ENCODE assay signal across 7 mouse cellular contexts in genomic region chr13:58358629-58359303, GRCm38 (mm10). TPM values are rescaled to one million over a fixed set of nuclear protein-coding genes. Genes with fewer than 3 reads are reported as not detected.
DNase-seq lines count a peak whose midpoint lies in the region; ATAC-seq lines count a peak whose summit lies in the region.

Kif27 (minus strand) TSS chr13:58359122.

- peak within 1 kb of the TSS; percentile 67 for H3K9ac ChIP-seq in intestine, embryonic 16.5 days (ENCODE audit: low read depth, low read length)
- peak within 1 kb of the TSS; percentile 51 for H3K9ac ChIP-seq in midbrain, embryonic 12.5 days (replicated peaks)

- H3K36me3 ChIP-seq in embryonic facial prominence, embryonic 10.5 days (replicated peaks): no peaks in the 10 kb centered on the region
- no peaks in the 10 kb centered on the region for H3K36me3 ChIP-seq in intestine, embryonic 16.5 days (ENCODE audit: control insufficient read depth, insufficient read depth, low read length)
- H3K36me3 ChIP-seq in midbrain, embryonic 12.5 days: no peaks in the 10 kb centered on the region

- WGBS in embryonic facial prominence, embryonic 10.5 days: under 1% methylated on average over 85 of the region's 85 CpGs
- under 1% methylated on average over 79 of the region's 85 CpGs for WGBS in intestine, embryonic 16.5 days
- under 1% methylated on average over 85 of the region's 85 CpGs for WGBS in midbrain, embryonic 12.5 days

- intact Hi-C loops in left cerebral cortex, postnatal 4 days (cut with DNase I): no loop called here

- peak; percentile 99 for ATAC-seq in intestine, embryonic 16.5 days
- ATAC-seq in midbrain, embryonic 12.5 days (ENCODE audit: low FRiP score, low read depth): peak; percentile 98

- H3K27me3 ChIP-seq in embryonic facial prominence, embryonic 10.5 days (replicated peaks; ENCODE audit: low read depth, poor library complexity, severe bottlenecking): peaks cover 17% of the 10 kb centered on the region
- no peaks in the 10 kb centered on the region for H3K27me3 ChIP-seq in intestine, embryonic 16.5 days (replicated peaks; ENCODE audit: control insufficient read depth, insufficient read depth, low read length)
- peaks cover 5% of the 10 kb centered on the region for H3K27me3 ChIP-seq in midbrain, embryonic 12.5 days

- peak within 1 kb of the TSS; percentile 95 for H3K4me2 ChIP-seq in intestine, embryonic 16.5 days (ENCODE audit: low read depth, low read length)
- peak within 1 kb of the TSS; percentile 94 for H3K4me2 ChIP-seq in midbrain, embryonic 12.5 days (replicated peaks)

- H3K4me3 ChIP-seq in embryonic facial prominence, embryonic 10.5 days: peak within 1 kb of the TSS; percentile 83
- H3K4me3 ChIP-seq in intestine, embryonic 16.5 days (ENCODE audit: low read length): peak within 1 kb of the TSS; percentile 67
- peak within 1 kb of the TSS; percentile 70 for H3K4me3 ChIP-seq in midbrain, embryonic 12.5 days

- peak; percentile 93 for DNase-seq in adrenal gland, postnatal 14 days
- peak; percentile 94 for DNase-seq in embryonic facial prominence, embryonic 10.5 days (ENCODE audit: low spot score)
- peak; percentile 50 for DNase-seq in gonadal fat pad, adult 2 months (ENCODE audit: low read depth)
- DNase-seq in left cerebral cortex, postnatal 4 days: peak; percentile 66
- DNase-seq in skeletal muscle tissue, adult 2 months (ENCODE audit: low read depth, low spot score): peak; percentile 64

- peaks cover 12% of the 10 kb centered on the region for H3K4me1 ChIP-seq in embryonic facial prominence, embryonic 10.5 days
- peaks cover 3% of the 10 kb centered on the region for H3K4me1 ChIP-seq in intestine, embryonic 16.5 days (ENCODE audit: control insufficient read depth, insufficient read depth, low read length)
- H3K4me1 ChIP-seq in midbrain, embryonic 12.5 days: 0 out of 2 replicates have a peak, but pooled peaks cover 3% of the 10 kb centered on the region

- peak within 1 kb of the TSS; percentile 82 for H3K27ac ChIP-seq in embryonic facial prominence, embryonic 10.5 days (replicated peaks)
- peak within 1 kb of the TSS; percentile 77 for H3K27ac ChIP-seq in intestine, embryonic 16.5 days (ENCODE audit: low read length)
- H3K27ac ChIP-seq in midbrain, embryonic 12.5 days (replicated peaks): peak within 1 kb of the TSS; percentile 25; the same call in 1 of the 2 replicates

- H3K9me3 ChIP-seq in embryonic facial prominence, embryonic 10.5 days: no peaks in the 10 kb centered on the region
- H3K9me3 ChIP-seq in intestine, embryonic 16.5 days (ENCODE audit: control insufficient read depth, low read length): no peaks in the 10 kb centered on the region
- no peaks in the 10 kb centered on the region for H3K9me3 ChIP-seq in midbrain, embryonic 12.5 days

RNA-seq across cellular contexts. Expression of gene Kif27, which starts in this region (rescaled TPM):
- total RNA-seq in adrenal gland, postnatal 14 days (2021): 1.5 and 1.7 TPM in 2 replicates
- polyA plus RNA-seq in embryonic facial prominence, embryonic 10.5 days (2016; fragmentation: Nextera tagmentation; extraction: Ambion mirVana): 0.73 and 0.86 TPM in 2 replicates
- 0.20 and 0.70 TPM in 2 replicates for polyA plus RNA-seq in gonadal fat pad, adult 2 months (2012; rRNA removed)
- 0.32 and 0.66 TPM in 2 replicates for polyA plus RNA-seq in intestine, embryonic 16.5 days (2015; fragmentation: Nextera tagmentation; extraction: Ambion mirVana)
- 1 to 10 TPM; 3.3 to 3.8 TPM for total RNA-seq in left cerebral cortex, postnatal 4 days (2021)
- 1.3 and 1.4 TPM in 2 replicates for polyA plus RNA-seq in midbrain, embryonic 12.5 days (2016; fragmentation: Nextera tagmentation; extraction: Ambion mirVana)

Comparison
In these comparisons a context has a peak if more than half of its experiments do, and no peak if none do; other contexts are left out.
1. Peak in every context shown above with its lines: DNase-seq, ATAC-seq, H3K4me3 ChIP-seq and H3K27ac ChIP-seq.
2. Peak in DNase-seq, H3K4me3 ChIP-seq and H3K27ac ChIP-seq in embryonic facial prominence, embryonic 10.5 days; RNA of the gene not detected or under 1 TPM.
3. Peak in DNase-seq in gonadal fat pad, adult 2 months; RNA of the gene not detected or under 1 TPM.
4. Peak in ATAC-seq, H3K4me3 ChIP-seq, H3K27ac ChIP-seq, H3K9ac ChIP-seq and H3K4me2 ChIP-seq in intestine, embryonic 16.5 days; RNA of the gene not detected or under 1 TPM.
5. H3K27ac ChIP-seq: peak in every context shown above with its lines; median percentile 82 in embryonic facial prominence, embryonic 10.5 days; 77 in intestine, embryonic 16.5 days; 25 in midbrain, embryonic 12.5 days.